Mouse (Mus musculus) limb, embryonic 10.5 days (tissue): ENCODE measurements around the gene Pagr1a. TPM values are rescaled to one million over a fixed set of nuclear protein-coding genes. Genes with fewer than 3 reads are reported as not detected.

Experiments
- DNase-seq: peaks from one replicate; pipeline ENCODE4 v3.0.0-alpha.2; 2017; ENCODE audit warnings: low spot score
- H3K27ac ChIP-seq: fragments of 300-500 bp; sonication (generic); 2 replicates; pipeline ENCODE4 v1.5.1; 2016; ENCODE audit warnings: mild to moderate bottlenecking
- H3K27me3 ChIP-seq: fragments of 300-500 bp; sonication (generic); 2 replicates; pipeline ENCODE4 v1.6.1; 2016; ENCODE audit warnings: low read depth, mild to moderate bottlenecking; ENCODE audit not compliant: poor library complexity, severe bottlenecking
- H3K36me3 ChIP-seq: fragments of 300-500 bp; sonication (generic); 2 replicates; pipeline ENCODE4 v1.6.1; 2016; ENCODE audit warnings: mild to moderate bottlenecking, moderate library complexity
- H3K4me1 ChIP-seq: fragments of 300-500 bp; sonication (generic); 2 replicates; pipeline ENCODE4 v1.6.1; 2016
- H3K4me3 ChIP-seq: fragments of 300-500 bp; sonication (generic); 2 replicates; pipeline ENCODE4 v1.5.1; 2016; ENCODE audit warnings: mild to moderate bottlenecking, moderate library complexity
- H3K9me3 ChIP-seq: fragments of 300-500 bp; sonication (generic); replicated peaks from 2 replicates; pipeline ENCODE4 v1.6.1; 2016; ENCODE audit warnings: mild to moderate bottlenecking
- WGBS: fragments of 180-500 bp; shearing (Covaris S2); methylation state at CpG from one replicate; pipeline ENCODE4 v1.1.7; 2016; 5-methylcytosine and 5-hydroxymethylcytosine counted together
- microRNA-seq: library from miRNA; unstranded; fragments of <30 nt; microRNA quantifications from one replicate; pipeline ENCODE4, GENCODE M21; 2017
- polyA plus RNA-seq: library from polyadenylated mRNA; unstranded; fragments of >200 nt; fragmentation: Nextera tagmentation; extraction: Ambion mirVana; gene quantifications from 2 replicates; pipeline ENCODE4 v1.2.1, GENCODE M21; 2016

Pagr1a gene
- polyA plus RNA-seq, 1 experiment from 2014 or later: 88.5 TPM

DNA sequence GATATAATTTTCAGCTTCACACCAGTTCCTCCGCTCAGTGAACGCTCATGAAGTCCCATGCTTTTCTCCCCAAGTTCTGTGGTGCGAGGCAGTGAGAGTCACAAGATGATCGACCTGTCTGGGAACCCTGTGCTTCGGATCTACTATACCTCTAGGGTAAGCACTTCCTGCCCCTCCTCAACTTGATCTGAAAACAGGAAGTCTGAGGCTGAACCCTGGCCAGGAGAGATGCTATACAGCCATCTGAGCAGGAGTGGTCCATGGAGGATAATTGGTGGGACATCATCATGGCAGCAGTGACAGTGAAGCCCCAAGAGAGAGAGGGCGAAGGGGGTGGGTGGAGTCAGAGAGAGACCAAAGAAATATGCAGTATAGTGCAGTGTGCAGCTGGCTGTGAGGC is 38.3 kb downstream of the Pagr1a start:
- H3K36me3 ChIP-seq: peaks cover 43% of the 10 kb centered on the region
- H3K27ac ChIP-seq: no peak overlapping the region
- H3K27me3 ChIP-seq: no peaks in the 10 kb centered on the region
- DNase-seq: no peak
- WGBS: 95% methylated on average over 6 of the region's 6 CpGs
- H3K9me3 ChIP-seq: no peaks in the 10 kb centered on the region
- peaks cover 12% of the 10 kb centered on the region for H3K4me1 ChIP-seq
- H3K4me3 ChIP-seq: no peak overlapping the region

DNA sequence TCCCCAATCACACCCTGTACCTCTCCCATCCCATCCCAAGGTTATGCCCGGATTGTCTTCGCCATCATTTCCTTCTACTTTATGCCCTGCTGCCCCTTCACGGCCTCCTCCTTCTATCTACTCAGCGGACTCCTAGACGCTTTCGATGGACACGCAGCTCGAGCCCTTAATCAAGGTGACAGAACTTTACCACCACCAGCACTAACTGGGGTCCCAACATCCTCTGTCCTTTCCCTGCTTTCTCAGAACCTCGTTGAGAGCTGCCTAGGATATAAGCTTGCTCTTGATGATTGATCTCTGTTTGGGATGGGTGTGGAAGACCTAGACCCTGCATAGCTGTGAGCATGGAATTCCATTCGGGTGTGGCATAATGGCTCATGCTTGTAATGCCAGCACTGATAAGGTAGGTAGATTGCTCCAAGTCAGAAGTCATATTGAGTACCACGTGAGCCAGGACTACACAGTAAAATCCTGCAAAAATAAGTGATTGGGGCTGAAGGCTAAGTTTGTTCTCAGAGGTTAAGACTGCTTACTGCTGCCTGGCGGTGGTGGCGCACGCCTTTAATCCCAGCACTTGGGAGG is 40.2 kb downstream of the Pagr1a start:
- DNase-seq: no peak
- peak overlapping the region; percentile 100 for H3K4me3 ChIP-seq
- peaks cover 12% of the 10 kb centered on the region for H3K4me1 ChIP-seq
- no peaks in the 10 kb centered on the region for H3K9me3 ChIP-seq
- WGBS: 29% methylated on average over 14 of the region's 14 CpGs
- H3K27me3 ChIP-seq: no peaks in the 10 kb centered on the region
- peaks cover 43% of the 10 kb centered on the region for H3K36me3 ChIP-seq
- peak overlapping the region; percentile 99 for H3K27ac ChIP-seq

DNA sequence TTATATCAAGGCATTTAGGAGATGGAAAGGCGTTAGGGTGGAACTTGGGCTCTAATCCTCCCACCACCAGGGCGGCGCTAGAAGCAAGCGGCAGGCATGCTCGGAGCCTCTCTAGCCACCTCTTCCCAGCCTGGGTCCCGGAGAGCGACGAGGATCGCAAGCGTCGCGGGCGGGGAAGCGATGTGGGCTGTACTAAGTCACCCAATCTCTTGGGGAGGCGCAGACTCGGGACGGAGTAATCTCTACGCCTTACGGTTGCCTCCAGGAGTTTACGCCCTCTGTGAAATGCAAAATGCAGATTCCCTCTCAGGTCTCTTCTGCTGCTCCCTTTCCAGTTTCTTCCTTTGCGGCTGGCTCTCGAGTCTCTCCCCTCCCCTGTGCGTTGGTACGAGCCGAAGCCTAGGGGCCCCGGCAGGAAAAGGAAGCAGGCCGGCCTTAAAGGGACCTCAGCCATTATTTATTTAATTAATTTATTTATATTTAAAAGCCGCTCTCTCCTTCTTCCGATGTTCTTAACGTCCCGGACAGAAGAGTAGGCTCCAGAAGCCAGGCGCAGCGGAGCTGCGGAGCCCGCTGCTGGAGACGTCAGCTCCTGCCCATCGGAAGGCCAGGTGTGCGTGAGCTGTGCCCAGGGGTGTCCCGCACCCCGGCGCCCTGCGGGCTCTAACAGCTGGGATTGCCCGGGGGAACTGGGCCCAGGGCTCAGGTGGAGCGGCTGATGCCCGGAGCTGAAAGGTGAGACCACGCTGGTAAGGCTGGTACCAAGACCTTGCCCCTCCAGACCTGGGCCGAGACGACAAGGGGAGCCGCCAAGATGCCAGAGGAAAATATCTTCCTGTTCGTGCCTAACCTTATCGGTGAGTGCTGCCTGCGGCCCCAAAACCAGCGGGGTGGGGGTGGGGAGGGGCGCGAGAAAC is 40.9 kb downstream of the Pagr1a start, which contains the start of gene Cdiptos:
Gene Cdiptos (minus strand): TSS at position 149 of the 917 bp plus-strand sequence.
- peak; percentile 100 for DNase-seq
- under 1% methylated on average over 55 of the region's 55 CpGs for WGBS
- Histone ChIP-seq H3K4me3 (peak within 1 kb of the TSS; percentile 100), H3K27me3 (no peaks in the 10 kb centered on the region), H3K9me3 (no peaks in the 10 kb centered on the region), H3K4me1 (peaks cover 12% of the 10 kb centered on the region), H3K27ac (peak within 1 kb of the TSS; percentile 99), H3K36me3 (peaks cover 36% of the 10 kb centered on the region)

DNA sequence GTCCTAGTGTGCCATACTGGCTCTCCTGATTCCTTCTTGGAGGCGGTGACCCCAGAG is 41.4 kb downstream of the Pagr1a start, which contains the start of gene Cdipt:
Gene Cdipt (plus strand): TSS at position 22 of the 57 bp plus-strand sequence.
- H3K4me3 ChIP-seq: peak within 1 kb of the TSS; percentile 100
- H3K36me3 ChIP-seq: peaks cover 31% of the 10 kb centered on the region
- H3K27ac ChIP-seq: peak within 1 kb of the TSS; percentile 99
- 0% methylated on average over 1 of the region's 1 CpGs for WGBS
- H3K9me3 ChIP-seq: no peaks in the 10 kb centered on the region
- H3K4me1 ChIP-seq: peaks cover 12% of the 10 kb centered on the region
- DNase-seq: no peak
- no peaks in the 10 kb centered on the region for H3K27me3 ChIP-seq

DNA sequence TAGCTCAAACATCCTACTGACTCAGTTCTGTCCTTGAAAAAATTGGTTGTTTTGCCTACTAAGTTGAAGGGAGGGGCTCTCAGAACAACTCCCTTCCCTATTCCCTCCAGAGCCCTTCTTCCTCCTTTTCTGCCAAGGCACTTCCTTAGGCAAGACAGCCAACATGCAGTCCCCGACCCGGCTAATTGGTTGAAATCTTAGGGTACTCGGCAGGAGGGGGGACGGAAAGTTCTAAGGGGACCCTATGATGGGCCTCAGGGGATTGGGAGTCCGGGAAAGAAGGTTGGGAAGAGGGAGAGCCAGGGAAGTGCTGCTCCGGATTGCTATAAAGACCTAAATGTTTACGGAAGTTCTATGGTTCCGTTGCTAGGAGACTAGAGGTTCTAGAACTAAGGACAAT is 41.7 kb downstream of the Pagr1a start:
- Histone ChIP-seq H3K4me1 (peaks cover 12% of the 10 kb centered on the region), H3K36me3 (peaks cover 29% of the 10 kb centered on the region), H3K27ac (peak overlapping the region; percentile 99), H3K9me3 (no peaks in the 10 kb centered on the region), H3K4me3 (peak overlapping the region; percentile 100), H3K27me3 (no peaks in the 10 kb centered on the region)
- 11% methylated on average over 8 of the region's 8 CpGs for WGBS
- no peak for DNase-seq

DNA sequence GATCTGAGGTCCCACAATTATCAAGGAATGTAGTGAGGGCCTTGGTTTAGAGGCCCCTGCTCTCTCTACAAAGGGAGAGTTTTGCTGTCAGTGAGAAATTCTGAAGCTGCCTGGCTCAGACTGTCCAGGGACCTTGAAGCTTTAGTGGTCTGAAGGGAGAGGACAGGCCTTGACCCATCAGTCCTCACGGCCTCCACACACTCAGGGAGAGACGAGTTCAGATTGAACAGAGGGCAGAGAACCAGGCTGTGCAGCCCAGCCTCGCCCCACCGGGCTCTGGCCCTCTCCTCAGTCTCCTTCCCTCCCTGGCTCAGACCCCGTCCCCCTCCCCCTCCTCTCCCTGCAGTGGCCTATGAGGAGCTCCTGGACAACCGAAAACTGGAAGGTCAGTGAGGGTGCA is 49.8 kb downstream of the Pagr1a start:
- 60% methylated on average over 6 of the region's 6 CpGs for WGBS
- Histone ChIP-seq H3K4me3 (no peak overlapping the region), H3K27me3 (peaks cover 23% of the 10 kb centered on the region), H3K9me3 (no peaks in the 10 kb centered on the region), H3K27ac (no peak overlapping the region), H3K36me3 (no peaks in the 10 kb centered on the region), H3K4me1 (0 out of 2 replicates have a peak, but pooled peaks cover 5% of the 10 kb centered on the region)
- no peak for DNase-seq

DNA sequence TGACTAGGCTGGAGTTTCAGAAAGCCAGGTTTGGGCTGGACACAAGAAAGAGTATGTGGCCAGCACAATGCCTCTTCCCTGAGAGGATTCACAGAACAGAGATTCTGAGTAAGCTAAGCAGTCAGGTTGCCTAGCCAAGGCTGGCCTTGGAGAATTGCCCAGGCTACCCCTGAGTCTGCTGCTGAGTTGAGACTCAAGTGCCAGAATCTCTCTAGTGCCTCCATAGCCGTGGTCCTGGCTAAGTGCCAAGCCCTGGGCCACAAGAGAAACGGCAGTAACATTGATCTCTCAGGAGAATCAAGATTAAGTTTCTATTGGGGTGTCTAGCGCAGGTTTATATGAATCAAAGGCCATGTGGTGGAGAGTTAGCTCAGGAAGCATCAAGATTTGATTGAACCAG is 51.6 kb downstream of the Pagr1a start:
- Histone ChIP-seq H3K27ac (no peak overlapping the region), H3K4me1 (0 out of 2 replicates have a peak, but pooled peaks cover 5% of the 10 kb centered on the region), H3K36me3 (no peaks in the 10 kb centered on the region), H3K4me3 (no peak overlapping the region), H3K27me3 (peaks cover 31% of the 10 kb centered on the region), H3K9me3 (no peaks in the 10 kb centered on the region)
- WGBS: 87% methylated on average over 3 of the region's 3 CpGs
- DNase-seq: no peak

Small RNAs within 50 kb of the gene (microRNA-seq; reads per million reads assigned to microRNA genes)
- gene Gm44343: not detected

Other genes starting within 250 kb of the Pagr1a start
- gene Ypel3, start 240.4 kb downstream of the Pagr1a start, polyA plus RNA-seq: 51.7 and 84.9 TPM in 2 replicates
- 0.23 and 0.53 TPM in 2 replicates for gene Tbx6, start 235.9 kb downstream of the Pagr1a start, polyA plus RNA-seq
- gene Ppp4c, start 224.9 kb downstream of the Pagr1a start, polyA plus RNA-seq: 450 and 462 TPM in 2 replicates
- gene Fam57b, start 219.7 kb downstream of the Pagr1a start, polyA plus RNA-seq: 0.20 and 0.21 TPM in 2 replicates
- not detected in 2 replicates for gene 4930451I11Rik, start 185.7 kb downstream of the Pagr1a start, polyA plus RNA-seq
- gene Doc2a, start 169.9 kb downstream of the Pagr1a start, polyA plus RNA-seq: 1.0 and 1.9 TPM in 2 replicates
- gene Hirip3, start 155.4 kb downstream of the Pagr1a start, polyA plus RNA-seq: 51.9 and 57.2 TPM in 2 replicates
- 117 and 131 TPM in 2 replicates for gene Ino80e, start 155.0 kb downstream of the Pagr1a start, polyA plus RNA-seq
- 48.5 and 56.4 TPM in 2 replicates for gene Taok2, start 132.6 kb downstream of the Pagr1a start, polyA plus RNA-seq
- 15.6 and 16.6 TPM in 2 replicates for gene Tmem219, start 94.4 kb downstream of the Pagr1a start, polyA plus RNA-seq
- gene Kctd13, start 88.5 kb downstream of the Pagr1a start, polyA plus RNA-seq: 19.5 and 20.3 TPM in 2 replicates
- gene Asphd1, start 67.8 kb downstream of the Pagr1a start, polyA plus RNA-seq: 0.11 TPM in 1 of 2 replicates, not detected in the other
- 0.10 and 0.20 TPM in 2 replicates for gene Sez6l2, start 66.8 kb downstream of the Pagr1a start, polyA plus RNA-seq
- 89.4 and 99.5 TPM in 2 replicates for gene Cdipt, start 41.4 kb downstream of the Pagr1a start, polyA plus RNA-seq
- gene Cdiptos, start 41.3 kb downstream of the Pagr1a start, polyA plus RNA-seq: 0.81 and 1.0 TPM in 2 replicates
- gene Mvp, start 2.7 kb downstream of the Pagr1a start, polyA plus RNA-seq: 3.3 and 4.0 TPM in 2 replicates
- 0.90 TPM in 1 of 2 replicates, not detected in the other for gene Pagr1b, start 868 bp downstream of the Pagr1a start, polyA plus RNA-seq
- 30.8 and 44.7 TPM in 2 replicates for gene Gm42742, start 3.7 kb upstream of the Pagr1a start, polyA plus RNA-seq
- 2.9 and 4.4 TPM in 2 replicates for gene Prrt2, start 3.9 kb upstream of the Pagr1a start, polyA plus RNA-seq
- gene Maz, start 9.7 kb upstream of the Pagr1a start, polyA plus RNA-seq: 86.0 and 88.1 TPM in 2 replicates
- 215 and 219 TPM in 2 replicates for gene Kif22, start 25.1 kb upstream of the Pagr1a start, polyA plus RNA-seq
- gene Zg16, start 70.0 kb upstream of the Pagr1a start, polyA plus RNA-seq: not detected in 2 replicates
- 0.36 and 0.86 TPM in 2 replicates for gene AI467606, start 74.0 kb upstream of the Pagr1a start, polyA plus RNA-seq
- 1.7 TPM in 2 replicates for gene Qprt, start 104.9 kb upstream of the Pagr1a start, polyA plus RNA-seq
- 0.09 and 0.18 TPM in 2 replicates for gene Spn, start 120.5 kb upstream of the Pagr1a start, polyA plus RNA-seq
- 85.9 and 94.0 TPM in 2 replicates for gene Cd2bp2, start 178.7 kb upstream of the Pagr1a start, polyA plus RNA-seq
- 32.1 and 34.8 TPM in 2 replicates for gene Tbc1d10b, start 191.1 kb upstream of the Pagr1a start, polyA plus RNA-seq
- gene Mylpf, start 191.5 kb upstream of the Pagr1a start, polyA plus RNA-seq: 8.8 and 13.1 TPM in 2 replicates
- gene Zfp553, start 215.7 kb upstream of the Pagr1a start, polyA plus RNA-seq: 74.2 and 74.9 TPM in 2 replicates
- gene Sept1, start 215.8 kb upstream of the Pagr1a start, polyA plus RNA-seq: 27.0 and 29.9 TPM in 2 replicates
- 70.6 and 73.6 TPM in 2 replicates for gene Zfp771, start 226.9 kb upstream of the Pagr1a start, polyA plus RNA-seq
- 340 and 453 TPM in 2 replicates for gene Dctpp1, start 243.4 kb upstream of the Pagr1a start, polyA plus RNA-seq